Mouse (Mus musculus) MEL (cell line): ENCODE measurements at regions not wholly inside any gene's neighbourhood (a gene's known extent, or its start where the extent isn't known, plus 50 kb on each side); places are given as distances from the start of the nearest gene placed in this dataset.

Source experiments
- CHD2 ChIP-seq: IDR thresholded peaks from 2 replicates; pipeline ENCODE4 v1.6.1; 2011; ENCODE audit warnings: low read length, improper control_type of control experiment
- CTCF ChIP-seq, 3 experiments: IDR thresholded peaks in 2 of 3; conservative IDR thresholded peaks in 1 of 3; 2 replicates each; pipeline ENCODE4 v1.5.1; 2011 to 2012; ENCODE audit warnings: low read length in 3 of 3, low read depth in 2 of 3, mild to moderate bottlenecking in 2 of 3, improper control_type of control experiment in 1 of 3, inconsistent platforms in 1 of 3, mixed read lengths in 1 of 3, moderate library complexity in 1 of 3; ENCODE audit not compliant: control insufficient read depth in 1 of 3, insufficient read depth in 1 of 3, poor library complexity in 1 of 3, severe bottlenecking in 1 of 3
- ETS1 ChIP-seq: IDR thresholded peaks from 2 replicates; pipeline ENCODE4 v1.6.1; 2012; ENCODE audit warnings: low read depth, mild to moderate bottlenecking, inconsistent platforms, low read length, improper control_type of control experiment, moderate library complexity
- GATA1 ChIP-seq: IDR thresholded peaks from 2 replicates; pipeline ENCODE4 v1.6.1; 2011; ENCODE audit warnings: low read depth, low read length, improper control_type of control experiment
- HCFC1 ChIP-seq: IDR thresholded peaks from 2 replicates; pipeline ENCODE4 v1.6.1; 2012; ENCODE audit warnings: low read depth, mild to moderate bottlenecking, inconsistent platforms, low read length, improper control_type of control experiment, moderate library complexity
- KAT2A ChIP-seq: conservative IDR thresholded peaks from 2 replicates; pipeline ENCODE4 v1.6.1; 2012; ENCODE audit warnings: low read depth, low read length, improper control_type of control experiment, inconsistent platforms
- MAX ChIP-seq: IDR thresholded peaks from 2 replicates; pipeline ENCODE4 v1.6.1; 2011; ENCODE audit warnings: low read length, improper control_type of control experiment
- MXI1 ChIP-seq: IDR thresholded peaks from 2 replicates; pipeline ENCODE4 v1.6.1; 2011; ENCODE audit warnings: mild to moderate bottlenecking, low read depth, low read length, improper control_type of control experiment
- MYC ChIP-seq: IDR thresholded peaks from 2 replicates; pipeline ENCODE4 v1.6.1; 2011; ENCODE audit warnings: low read depth, mild to moderate bottlenecking, low read length, improper control_type of control experiment, moderate library complexity
- NELFE ChIP-seq: IDR thresholded peaks from 2 replicates; pipeline ENCODE4 v1.6.1; 2011; ENCODE audit warnings: low read depth, low read length, improper control_type of control experiment
- NRF1 ChIP-seq: IDR thresholded peaks from 2 replicates; pipeline ENCODE4 v1.6.1; 2014; ENCODE audit warnings: low read depth, mild to moderate bottlenecking, inconsistent platforms, low read length, improper control_type of control experiment, moderate library complexity; ENCODE audit not compliant: poor library complexity, insufficient read depth, severe bottlenecking
- POLR2A ChIP-seq, 2 experiments: IDR thresholded peaks; 2 replicates each; pipeline ENCODE4 v1.6.1; 2011 to 2012; ENCODE audit warnings: low read length in 2 of 2, mild to moderate bottlenecking in 2 of 2, control low read depth in 1 of 2, improper control_type of control experiment in 1 of 2, low read depth in 1 of 2, moderate library complexity in 1 of 2; ENCODE audit not compliant: control insufficient read depth in 1 of 2, insufficient read depth in 1 of 2, poor library complexity in 1 of 2
- TBP ChIP-seq: IDR thresholded peaks from 2 replicates; pipeline ENCODE4 v1.8.0; 2011; ENCODE audit warnings: low read depth, low read length, improper control_type of control experiment
- ZC3H11A ChIP-seq: IDR thresholded peaks from 2 replicates; pipeline ENCODE4 v1.6.1; 2012; ENCODE audit warnings: low read depth, mild to moderate bottlenecking, inconsistent platforms, low read length, improper control_type of control experiment

GRCm38 (mm10) chr9:115720306-115720705, 188.9 kb upstream of the Gadl1 start:
- TF ChIP-seq CTCF (IDR thresholded peaks at IDR 0.05 in 2 of 3, conservative IDR thresholded peaks at IDR 0.05 in 1 of 3; ENCODE audit: control insufficient read depth in 1 of 3, insufficient read depth in 1 of 3, low read depth in 2 of 3, low read length in 3 of 3, poor library complexity in 1 of 3, severe bottlenecking in 1 of 3) (no peak), KAT2A (no peak), POLR2A (IDR thresholded peaks at IDR 0.05; ENCODE audit: control insufficient read depth in 1 of 2, insufficient read depth in 1 of 2, low read depth in 1 of 2, low read length in 2 of 2, poor library complexity in 1 of 2) (no peak), NRF1 (no peak), TBP (no peak), CHD2 (no peak), GATA1 (no peak), MYC (no peak), MAX (no peak), ETS1 (no peak), NELFE (no peak), HCFC1 (no peak), MXI1 (no peak), ZC3H11A (no peak)
